Mouse (Mus musculus): Measurements from ENCODE around the gene Fam169a.

GRCm38 (mm10) chr13:97052667-97053066 is 14.4 kb upstream of the Fam169a start:
- TF ChIP-seq POLR2A (IDR thresholded peaks at IDR 0.05; ENCODE audit: borderline replicate concordance, insufficient read depth, low read length) (no peak), CTCF (IDR thresholded peaks at IDR 0.05; ENCODE audit: borderline replicate concordance, insufficient read depth, low read depth, low read length) (peak; percentile 69; the same call in 1 of the 2 replicates)

Measured in cerebellum, adult 2 months (tissue).